Mouse (Mus musculus): Measurements from ENCODE around the gene Bsn.

- TF ChIP-seq CTCF (IDR thresholded peaks at IDR 0.05; ENCODE audit: low read depth) (no peak), EP300 (IDR thresholded peaks at IDR 0.05; ENCODE audit: low read depth) (no peak)
Observed at GRCm38 (mm10) chr9:108128248-108128647, 61.9 kb downstream of the Bsn start.
